Mouse (Mus musculus): ENCODE results near the gene Lmx1a. TPM values are rescaled to one million over a fixed set of nuclear protein-coding genes. Genes with fewer than 3 reads are reported as not detected.

Gene Lmx1a
- polyA plus RNA-seq, 3 experiments from 2014 or later: 0.11 TPM; not detected in 2

- no peak for ATAC-seq
These were observed 99.8 kb downstream of the Lmx1a start for GRCm38 (mm10) chr1:167788684-167789413.

GRCm38 (mm10) chr1:167789448-167789847 is 100.4 kb downstream of the Lmx1a start:
- no peak for ATAC-seq

DNA sequence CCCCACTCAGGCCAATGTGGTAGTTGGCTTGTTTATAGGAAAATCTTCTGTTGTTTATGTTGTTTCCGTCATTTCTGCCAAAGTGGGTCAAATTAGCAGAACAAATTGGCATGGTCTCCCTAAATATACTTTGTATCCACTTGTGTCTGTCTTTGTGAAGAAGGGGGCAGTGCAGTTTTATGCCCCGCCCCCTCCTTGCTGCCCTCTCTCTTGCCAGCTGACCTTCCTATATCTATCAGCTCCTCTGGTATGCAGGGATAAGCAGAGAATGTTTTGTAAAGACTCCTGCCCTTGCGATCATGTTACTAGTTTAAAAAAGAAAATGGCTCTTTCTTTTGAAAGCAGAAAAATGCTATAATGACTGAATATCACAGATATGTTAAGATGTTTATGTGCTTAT is 101.7 kb downstream of the Lmx1a start:
- no peak for ATAC-seq

- no peak for ATAC-seq
These were observed 102.2 kb downstream of the Lmx1a start for GRCm38 (mm10) chr1:167791221-167791620.

DNA sequence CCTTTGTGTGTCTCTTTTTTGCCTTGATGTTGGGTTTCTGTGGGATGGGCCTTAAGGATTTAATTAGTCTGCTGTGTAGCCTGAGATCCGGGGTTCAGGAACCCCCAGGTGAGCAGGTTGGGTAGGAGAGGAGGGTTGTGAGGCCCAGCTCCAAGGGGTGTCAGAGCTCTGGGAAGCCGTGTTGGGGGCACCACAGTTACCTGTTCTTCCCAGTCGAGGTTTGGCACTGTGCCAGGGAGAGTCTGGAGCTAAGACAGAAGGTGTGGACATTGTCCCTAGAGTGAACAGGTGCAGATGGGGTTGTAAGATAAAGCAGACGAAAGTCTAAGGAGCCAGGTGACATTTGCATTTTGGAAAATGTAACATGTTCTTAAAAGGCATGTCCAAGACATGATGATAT is 112.9 kb downstream of the Lmx1a start:
- ATAC-seq: no peak

DNA sequence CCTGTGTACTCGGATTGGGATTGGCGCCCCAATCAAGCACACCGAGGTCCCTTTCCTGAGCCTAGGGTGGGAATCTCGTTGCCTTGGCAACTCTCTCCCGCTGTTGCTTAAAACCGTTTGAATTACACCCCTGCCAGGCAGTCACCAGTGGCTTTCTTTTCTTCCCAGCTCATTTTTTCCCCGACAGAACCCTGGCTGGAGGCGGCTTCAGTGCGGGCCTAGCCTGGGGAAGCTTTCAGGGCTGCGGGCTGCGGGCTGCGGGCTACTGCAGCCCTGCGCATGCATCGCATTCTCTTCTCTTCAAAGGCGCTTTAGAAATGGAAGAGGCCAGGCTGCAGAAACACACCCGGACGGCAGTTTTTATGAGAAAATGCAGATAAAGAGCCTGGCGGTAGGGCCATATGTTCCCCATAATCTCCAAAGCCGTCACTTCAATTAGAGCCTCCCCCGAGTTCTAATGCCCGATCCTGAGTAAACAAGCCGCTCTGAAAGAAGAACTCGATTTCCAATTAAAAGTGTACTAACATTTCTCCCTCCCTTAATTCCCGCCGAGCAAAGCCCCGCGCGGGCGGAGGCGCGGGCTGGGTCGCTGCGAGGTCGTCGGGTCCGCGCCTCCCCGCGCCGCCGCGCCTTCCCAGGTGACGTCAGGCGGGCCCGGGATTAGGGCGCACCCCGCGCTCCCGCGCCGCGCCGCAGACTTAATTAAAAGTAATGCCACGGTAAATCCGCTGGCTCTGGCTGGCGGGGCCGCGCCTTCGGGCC is 113.7 kb downstream of the Lmx1a start:
- ATAC-seq: no peak

- ATAC-seq: no peak
These were observed 114.4 kb downstream of the Lmx1a start for GRCm38 (mm10) chr1:167803351-167803981.

GRCm38 (mm10) chr1:167804836-167805235 is 115.8 kb downstream of the Lmx1a start:
- ATAC-seq: no peak

DNA sequence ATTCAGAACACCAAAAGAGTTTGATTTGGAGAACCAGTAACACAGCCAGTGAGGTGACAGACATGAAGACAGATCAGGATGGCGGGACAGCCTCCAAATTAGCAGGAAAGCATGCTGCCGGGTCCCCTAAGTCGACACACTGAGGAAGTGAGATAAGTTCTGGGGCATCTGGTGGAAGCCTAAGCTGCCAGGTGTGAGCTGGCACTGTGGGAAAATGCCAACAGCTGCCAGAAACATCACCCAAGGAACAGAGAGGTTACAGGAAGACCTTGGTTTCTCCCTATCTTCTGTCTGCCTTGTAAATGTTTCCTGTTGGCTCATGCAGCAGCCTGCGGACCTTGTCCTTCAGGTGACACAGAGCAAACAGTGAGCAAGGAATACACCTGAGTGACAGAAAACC is 122.1 kb downstream of the Lmx1a start:
- no peak for ATAC-seq

GRCm38 (mm10) chr1:167815166-167815565 is 126.1 kb downstream of the Lmx1a start:
- no peak for ATAC-seq

GRCm38 (mm10) chr1:167817028-167817427 is 128.0 kb downstream of the Lmx1a start:
- ATAC-seq: no peak

DNA sequence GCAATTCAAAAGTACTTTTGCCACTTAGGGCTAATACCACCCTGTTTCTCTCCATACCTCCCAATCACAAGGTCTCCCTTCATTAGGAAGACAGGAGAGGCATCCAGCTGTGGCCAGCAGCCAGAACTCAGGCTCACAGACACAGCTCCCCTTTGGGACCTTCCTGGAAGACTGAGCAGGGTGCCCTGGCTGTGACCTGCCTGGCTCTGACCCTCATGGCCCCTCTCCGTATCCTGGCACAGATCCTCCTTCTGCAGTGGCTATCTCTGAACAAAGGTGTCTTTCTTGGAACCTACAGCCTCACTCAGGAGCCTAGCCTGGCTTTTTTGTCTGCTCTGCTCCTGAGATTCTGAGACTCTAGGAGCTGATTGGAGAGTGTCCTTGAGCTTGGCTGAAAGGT is 128.6 kb downstream of the Lmx1a start:
- no peak for ATAC-seq

GRCm38 (mm10) chr1:167820031-167820430 is 131.0 kb downstream of the Lmx1a start:
- ATAC-seq: no peak

GRCm38 (mm10) chr1:167821125-167821524 is 132.1 kb downstream of the Lmx1a start:
- no peak for ATAC-seq

DNA sequence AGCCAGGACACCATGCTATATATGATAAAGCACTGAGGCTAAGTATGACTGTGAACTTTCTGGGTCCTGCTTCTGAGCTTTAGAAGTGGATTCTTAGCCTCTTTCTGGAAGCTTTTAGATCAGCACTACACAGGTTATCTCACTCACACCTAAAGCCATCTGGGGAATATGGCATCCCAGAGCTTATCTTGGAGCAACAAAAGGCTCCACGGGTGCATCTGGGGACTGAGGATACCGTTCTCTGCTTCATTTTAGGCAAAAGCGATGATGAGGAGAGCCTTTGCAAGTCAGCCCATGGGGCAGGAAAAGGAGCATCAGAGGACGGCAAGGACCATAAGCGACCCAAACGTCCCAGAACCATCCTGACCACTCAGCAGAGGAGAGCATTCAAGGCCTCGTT is 141.3 kb downstream of the Lmx1a start:
- no peak for ATAC-seq

DNA sequence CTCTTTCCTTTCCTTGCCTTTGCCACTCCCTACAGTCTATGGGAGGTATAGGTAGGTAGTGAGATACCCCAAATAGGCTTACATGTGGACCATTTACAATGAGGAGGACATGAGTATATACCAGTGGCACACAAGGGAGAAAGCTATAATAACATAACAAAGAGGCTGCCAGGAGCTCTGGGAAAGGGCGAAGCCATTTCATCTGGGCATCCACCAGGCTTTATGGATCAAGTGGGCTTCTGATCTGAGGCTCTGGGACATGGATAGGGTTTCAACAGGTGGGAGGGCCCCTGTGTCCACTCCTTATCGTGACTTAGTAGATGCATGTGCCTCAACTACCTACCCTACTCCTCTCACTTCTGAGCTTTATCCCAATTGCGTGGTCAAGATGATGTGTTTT is 142.6 kb downstream of the Lmx1a start:
- no peak for ATAC-seq

- ATAC-seq: no peak
These were observed 165.8 kb downstream of the Lmx1a start for GRCm38 (mm10) chr1:167854801-167855200.

- ATAC-seq: no peak
These were observed 183.0 kb downstream of the Lmx1a start for GRCm38 (mm10) chr1:167872028-167872427.

DNA sequence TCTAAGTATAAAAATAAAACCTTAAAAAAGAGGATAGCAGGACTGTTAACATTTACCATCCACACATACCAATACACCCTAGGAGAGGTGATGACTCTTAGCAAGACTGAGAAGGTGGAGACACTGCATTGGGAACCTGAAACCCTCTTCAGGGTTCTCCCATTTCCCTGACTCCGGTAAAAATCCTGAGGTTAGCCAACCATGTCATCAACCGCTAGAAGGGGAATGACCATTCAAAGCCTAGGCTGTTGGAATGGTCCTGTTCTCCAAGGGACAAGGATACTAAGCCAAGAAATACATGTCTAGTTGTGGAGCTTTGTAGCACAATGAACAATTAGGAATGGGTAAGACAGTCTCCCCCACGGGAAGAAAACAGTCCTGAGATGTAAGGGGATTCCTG is 185.1 kb downstream of the Lmx1a start:
- ATAC-seq: no peak

DNA sequence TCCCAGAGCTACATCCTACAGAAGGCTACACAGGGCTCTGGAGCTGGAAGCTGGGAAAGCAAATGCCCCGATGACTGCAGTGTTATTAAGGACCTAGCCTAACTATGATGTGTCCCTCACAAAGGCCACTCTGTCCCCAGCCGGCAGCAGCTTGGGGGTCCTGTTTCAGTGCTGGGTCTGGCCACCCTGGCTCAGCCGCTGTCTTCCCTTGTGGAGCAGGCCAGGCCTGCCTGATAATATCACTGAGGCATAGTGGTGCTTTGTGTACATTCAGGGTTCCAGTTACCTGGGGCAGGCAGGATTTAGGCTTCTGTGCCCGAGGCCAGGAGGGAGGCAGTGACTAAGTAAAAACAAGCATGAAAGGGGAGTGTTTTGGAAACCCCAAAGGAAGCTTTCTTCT is 188.9 kb downstream of the Lmx1a start:
- ATAC-seq: no peak

- ATAC-seq: no peak
These were observed 189.3 kb downstream of the Lmx1a start for GRCm38 (mm10) chr1:167878354-167878753.

GRCm38 (mm10) chr1:167885776-167886175 is 196.7 kb downstream of the Lmx1a start:
- no peak for ATAC-seq

DNA sequence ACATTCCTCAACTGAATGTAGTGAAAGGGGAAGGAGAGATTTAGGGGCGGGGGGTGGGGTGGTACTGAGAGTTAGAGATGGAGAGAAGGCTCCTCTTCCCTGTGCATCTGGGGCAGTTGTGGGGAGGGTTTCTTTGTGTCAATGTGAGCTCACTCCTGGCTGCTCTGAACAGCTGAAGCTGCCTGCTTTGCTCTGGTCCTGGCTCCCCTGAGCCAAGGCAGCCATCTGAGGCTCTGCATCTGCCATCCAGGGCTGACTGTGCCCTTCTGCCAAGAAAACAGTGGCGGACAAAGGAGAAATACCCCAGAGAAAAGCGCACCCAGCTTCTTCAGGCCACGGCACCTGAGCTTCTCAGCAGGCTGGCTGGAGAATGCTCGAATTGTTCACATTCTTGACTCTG is 199.1 kb downstream of the Lmx1a start:
- no peak for ATAC-seq

- no peak for ATAC-seq
These were observed 199.8 kb downstream of the Lmx1a start for GRCm38 (mm10) chr1:167888816-167889215.

Data from inflammation-experienced regulatory T-cells, adult 6 months (primary cell).